Mouse (Mus musculus) retina, postnatal 1 day (tissue): Measurements from ENCODE around the gene AI481877.

Source experiments
- DNase-seq: peaks from one replicate; pipeline ENCODE4 v3.0.0-alpha.2; 2012

Gene AI481877

DNA sequence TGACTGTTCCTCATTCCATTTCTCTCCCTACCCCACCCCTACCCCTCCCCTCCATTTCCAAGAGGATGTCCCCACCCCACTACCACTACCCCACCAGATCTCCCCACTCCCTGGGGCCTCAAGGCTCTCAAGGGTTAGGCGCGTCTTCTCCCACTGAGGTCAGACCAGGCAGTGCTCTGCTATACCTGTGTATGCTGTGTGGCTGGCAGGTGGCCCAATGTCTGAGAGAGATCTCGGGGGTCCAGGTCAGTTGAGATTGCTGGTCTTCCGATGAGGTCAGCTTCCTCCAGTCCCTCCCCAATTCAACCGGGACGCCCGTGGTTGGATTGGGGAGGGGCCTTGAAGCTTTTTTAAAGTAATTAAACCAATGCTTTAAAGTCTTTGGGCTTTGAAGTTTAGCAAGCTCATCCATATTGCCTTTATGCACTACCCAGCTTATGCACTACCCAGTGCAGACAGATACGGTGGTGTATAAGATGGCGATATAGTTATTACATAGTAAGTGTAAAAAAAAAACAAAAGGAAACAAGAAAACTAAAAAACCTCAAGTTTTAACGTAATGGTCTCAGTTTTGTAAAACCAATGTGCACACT is 104.4 kb downstream of the AI481877 start:
- DNase-seq = no peak

DNA sequence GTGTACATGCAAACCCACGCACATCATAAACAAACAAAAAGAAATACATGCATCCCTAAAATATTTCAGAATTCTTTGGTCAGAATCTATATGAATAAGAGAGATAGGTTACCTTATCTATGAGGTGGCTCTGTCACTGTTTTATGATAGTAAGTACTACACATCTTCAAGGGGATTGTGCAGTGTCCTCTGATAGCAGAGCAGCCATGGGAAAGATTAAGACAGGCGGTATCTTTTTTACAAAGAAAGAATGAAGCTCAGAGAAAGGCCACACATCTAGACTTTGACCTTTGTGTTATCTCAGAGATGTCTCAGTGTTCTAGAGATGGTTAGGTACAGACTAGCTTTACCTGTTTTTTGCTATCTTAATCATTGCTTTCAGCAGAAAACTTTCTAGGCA is 121.9 kb downstream of the AI481877 start:
- DNase-seq = no peak

GRCm38 (mm10) chr4:59015181-59015580 is 123.6 kb downstream of the AI481877 start:
- DNase-seq = no peak

DNA sequence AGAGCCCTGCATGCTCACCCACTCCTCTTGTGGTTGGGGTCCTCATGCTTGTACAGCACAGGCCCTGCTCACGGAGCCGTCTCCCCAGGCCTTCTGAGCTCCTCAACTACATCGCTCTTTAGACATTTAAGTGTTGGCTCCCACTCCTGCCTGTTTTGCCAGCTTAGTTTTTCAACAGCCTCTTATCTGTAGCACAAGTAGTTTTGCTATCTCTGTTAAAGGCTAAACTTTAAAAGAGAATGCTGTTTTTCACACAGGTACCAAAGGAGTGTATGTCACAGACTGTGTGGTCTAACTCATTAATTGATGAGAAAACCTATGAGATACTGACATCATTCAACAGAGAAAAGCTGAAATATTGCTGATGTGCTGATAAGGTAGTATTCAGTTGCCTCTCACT is 127.3 kb downstream of the AI481877 start:
- no peak for DNase-seq

- no peak for DNase-seq
Observed at GRCm38 (mm10) chr4:59009696-59010095, 129.1 kb downstream of the AI481877 start.

DNA sequence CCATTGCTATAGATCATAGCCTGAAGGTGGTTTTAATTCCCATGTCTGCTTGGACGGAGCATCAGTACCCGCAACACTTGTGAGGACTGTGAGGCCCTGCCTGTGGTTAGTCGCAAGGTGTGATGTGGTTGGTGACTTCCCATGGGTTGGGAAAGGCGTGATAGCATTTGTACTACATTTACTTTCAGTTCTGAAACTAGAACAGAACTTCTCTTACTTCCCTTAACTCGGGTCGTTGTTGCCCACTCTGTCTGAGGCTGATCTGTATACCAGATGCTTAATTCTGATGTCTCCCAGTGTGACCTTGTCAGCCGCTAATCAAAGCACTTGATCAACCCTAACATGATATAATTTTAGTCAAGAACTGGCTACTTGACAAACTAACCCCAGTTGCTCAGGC is 129.6 kb downstream of the AI481877 start:
- DNase-seq = no peak

DNA sequence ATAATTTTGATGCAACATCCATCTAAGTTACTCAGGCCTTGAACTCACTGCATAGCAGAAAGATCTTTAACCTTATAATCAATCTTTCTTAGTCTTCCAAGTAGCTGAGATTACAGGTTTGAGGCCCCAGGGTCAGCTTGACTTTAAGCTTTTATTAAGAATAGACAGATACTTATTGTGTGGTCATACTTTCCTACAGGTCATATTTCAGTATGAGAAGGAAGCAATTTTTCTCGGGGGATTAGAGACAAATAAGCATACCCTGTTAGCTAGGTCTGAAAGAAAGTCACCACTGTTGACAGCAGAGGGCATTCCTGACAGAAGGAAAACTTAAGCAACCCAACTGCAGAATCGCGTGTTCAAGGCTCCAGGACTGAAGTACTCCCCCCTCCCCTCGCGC is 130.8 kb downstream of the AI481877 start:
- no peak for DNase-seq

GRCm38 (mm10) chr4:59007016-59007415 is 131.8 kb downstream of the AI481877 start:
- no peak for DNase-seq

DNA sequence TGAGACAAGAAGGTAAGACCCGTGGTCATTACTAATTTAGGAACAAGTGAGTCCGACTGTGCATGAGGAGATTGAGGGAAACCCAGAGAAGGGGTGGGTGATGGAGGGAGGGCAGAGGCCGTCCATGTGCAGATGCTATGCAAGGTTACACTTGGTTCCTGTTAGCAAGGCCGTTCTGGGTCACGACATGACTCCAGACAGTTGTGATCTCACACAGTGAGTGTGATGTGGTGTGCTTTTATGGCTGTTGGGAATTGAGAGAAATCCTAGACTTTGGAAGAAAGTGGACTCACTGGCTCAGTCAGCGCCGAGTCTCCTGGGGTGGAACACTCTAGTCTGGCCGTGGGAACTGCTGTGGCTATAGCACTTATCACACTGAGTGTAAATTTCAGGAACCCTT is 132.6 kb downstream of the AI481877 start:
- DNase-seq = no peak

- no peak for DNase-seq
Observed at GRCm38 (mm10) chr4:59003806-59004200, 135.0 kb downstream of the AI481877 start.

- DNase-seq = peak; percentile 96
Observed at GRCm38 (mm10) chr4:59002948-59003805, 135.6 kb downstream of the AI481877 start, which contains the start of gene Gm20503. Gene Gm20503, plus strand, starts transcription at chr4:59003210.

DNA sequence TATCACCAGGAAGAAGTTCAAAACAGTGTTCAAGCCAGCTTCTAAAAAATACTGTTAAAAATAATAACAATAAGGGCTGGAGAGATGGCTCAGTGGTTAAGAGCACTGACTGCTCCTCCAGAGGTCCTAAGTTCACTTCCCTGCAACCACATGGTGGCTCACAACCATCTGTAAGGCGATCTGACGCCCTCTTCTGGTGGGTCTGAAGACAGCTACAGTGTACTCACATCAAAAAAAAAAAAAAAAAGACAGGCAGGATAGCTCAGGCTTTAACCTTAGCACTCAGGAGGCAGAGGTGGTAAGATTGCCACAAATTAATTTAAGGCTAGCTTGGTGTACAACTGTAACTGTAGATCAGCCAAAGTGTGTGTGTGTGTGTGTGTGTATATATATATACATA is 138.2 kb downstream of the AI481877 start:
- peak; percentile 63 for DNase-seq

GRCm38 (mm10) chr4:58999686-59000085 is 139.1 kb downstream of the AI481877 start:
- DNase-seq = peak; percentile 77

GRCm38 (mm10) chr4:58998688-58999087 is 140.1 kb downstream of the AI481877 start:
- DNase-seq = no peak

GRCm38 (mm10) chr4:58997081-58997480 is 141.7 kb downstream of the AI481877 start:
- no peak for DNase-seq

DNA sequence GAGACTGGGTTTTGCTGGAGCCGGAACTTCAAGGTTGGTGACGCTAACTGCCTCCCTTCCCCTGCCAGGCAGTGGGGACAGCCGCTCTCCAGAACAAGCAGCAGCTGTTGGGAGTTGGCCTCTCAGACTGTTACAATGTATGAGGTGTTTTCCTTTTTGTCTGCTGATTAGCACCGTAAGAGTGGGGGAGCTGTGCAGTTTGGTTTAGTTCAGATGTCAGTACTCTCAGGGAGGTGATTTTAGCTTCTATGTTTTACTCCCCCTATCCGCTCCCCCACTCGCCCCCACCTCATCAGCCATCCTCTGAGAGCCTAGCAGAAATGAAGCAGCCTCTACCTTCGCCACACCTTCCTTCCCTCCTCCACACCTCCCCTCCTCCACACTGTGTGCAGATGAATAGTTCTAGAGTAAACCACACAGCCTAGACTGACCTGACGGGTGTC is 143.5 kb downstream of the AI481877 start:
- DNase-seq = no peak

DNA sequence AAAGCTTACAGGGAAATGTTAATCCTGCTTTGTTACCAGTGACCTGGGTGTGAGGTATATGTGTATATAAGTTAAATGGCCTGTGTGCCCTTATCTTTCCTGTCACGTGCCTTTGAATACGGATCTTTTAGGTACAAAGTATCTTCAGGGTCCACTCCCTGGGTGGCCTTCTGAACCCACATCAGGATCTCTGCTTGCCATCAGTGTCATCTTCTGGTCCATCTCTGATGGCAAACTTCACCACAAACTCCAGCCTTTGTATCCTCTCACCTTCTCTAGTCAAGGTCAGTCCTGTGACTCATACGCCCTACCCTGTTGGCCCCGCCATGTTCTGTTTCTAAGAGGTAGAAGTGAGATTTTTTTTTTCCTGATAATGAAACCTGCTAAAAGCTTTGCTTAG is 144.0 kb downstream of the AI481877 start, which contains the start of gene Dnajc25:
Gene Dnajc25, plus strand, starts transcription at position 301 of the 400 bp plus-strand sequence.
- no peak for DNase-seq
